Mouse (Mus musculus) left cerebral cortex, adult 9 months (tissue): ENCODE results near the gene Fars2.

Experiments used
- DNase-seq, 2 experiments: peaks; one replicate each; pipeline ENCODE4 v3.0.0; 2022; ENCODE audit warnings: low spot score in 2 of 2

Fars2 gene

GRCm38 (mm10) chr13:36218347-36218746 lies 101.1 kb downstream of the Fars2 start:
- DNase-seq = no peak

- no peak for DNase-seq
Measured at GRCm38 (mm10) chr13:36219506-36219905, 102.3 kb downstream of the Fars2 start.

GRCm38 (mm10) chr13:36221897-36222296 lies 104.7 kb downstream of the Fars2 start:
- DNase-seq = no peak

- DNase-seq = no peak
Measured at GRCm38 (mm10) chr13:36222721-36223120, 105.5 kb downstream of the Fars2 start.

- DNase-seq = no peak
Measured at GRCm38 (mm10) chr13:36224431-36224830, 107.2 kb downstream of the Fars2 start.

- no peak for DNase-seq
Measured at GRCm38 (mm10) chr13:36242261-36242660, 125.0 kb downstream of the Fars2 start.

GRCm38 (mm10) chr13:36253936-36254335 lies 136.7 kb downstream of the Fars2 start:
- DNase-seq = no peak

GRCm38 (mm10) chr13:36257213-36257612 lies 140.0 kb downstream of the Fars2 start:
- no peak for DNase-seq

GRCm38 (mm10) chr13:36259754-36260153 lies 142.5 kb downstream of the Fars2 start:
- no peak for DNase-seq

GRCm38 (mm10) chr13:36261299-36261698 lies 144.1 kb downstream of the Fars2 start:
- no peak for DNase-seq

- no peak for DNase-seq
Measured at GRCm38 (mm10) chr13:36263240-36264095, 146.3 kb downstream of the Fars2 start.

- DNase-seq = no peak
Measured at GRCm38 (mm10) chr13:36264391-36264790, 147.2 kb downstream of the Fars2 start.

- no peak for DNase-seq
Measured at GRCm38 (mm10) chr13:36265342-36265744, 148.1 kb downstream of the Fars2 start.

- no peak for DNase-seq
Measured at GRCm38 (mm10) chr13:36267399-36267798, 150.2 kb downstream of the Fars2 start.

GRCm38 (mm10) chr13:36270867-36271266 lies 153.7 kb downstream of the Fars2 start:
- no peak for DNase-seq

- no peak for DNase-seq
Measured at GRCm38 (mm10) chr13:36273497-36273896, 156.3 kb downstream of the Fars2 start.

GRCm38 (mm10) chr13:36276194-36276593 lies 159.0 kb downstream of the Fars2 start:
- DNase-seq = no peak

- peak in 1 of 2 experiments; percentile 84 for DNase-seq
Measured at GRCm38 (mm10) chr13:36282018-36282417, 164.8 kb downstream of the Fars2 start.

- no peak for DNase-seq
Measured at GRCm38 (mm10) chr13:36282785-36283544, 165.8 kb downstream of the Fars2 start.

- DNase-seq = no peak
Measured at GRCm38 (mm10) chr13:36283545-36284067, 166.4 kb downstream of the Fars2 start.

- no peak for DNase-seq
Measured at GRCm38 (mm10) chr13:36284097-36284496, 166.9 kb downstream of the Fars2 start.

- no peak for DNase-seq
Measured at GRCm38 (mm10) chr13:36285235-36285634, 168.0 kb downstream of the Fars2 start.

GRCm38 (mm10) chr13:36293511-36293910 lies 176.3 kb downstream of the Fars2 start:
- DNase-seq = no peak
